In genomic region chr9:90830704-90831103, GRCm38 (mm10) we compare ENCODE assay signal across 28 mouse cellular contexts.
A peak's percentile ranks its signal among the peaks of the same experiment; 100 is the strongest.
DNase-seq lines count a peak whose midpoint lies in the region; ATAC-seq and TF ChIP-seq lines count a peak whose summit lies in the region.
"Had no signal": no experiment of that assay in that cellular context is flagged by ENCODE, and none has a peak within 500 bp of the region (broad histone marks: within the 10 kb centered on the region; RNA-seq: fewer than 3 reads in every experiment).

No protein-coding gene starts in this region.

- no peak overlapping the region for H3K4me3 ChIP-seq in limb, embryonic 13.5 days
- no peak overlapping the region for H3K4me3 ChIP-seq in limb, embryonic 10.5 days
- no peak overlapping the region for H3K4me3 ChIP-seq in C2C12 (ENCODE audit: insufficient read depth, poor library complexity, severe bottlenecking)
- no peak overlapping the region for H3K4me3 ChIP-seq in embryonic facial prominence, embryonic 14.5 days (ENCODE audit: low read depth, low read length)
- H3K4me3 ChIP-seq: embryonic facial prominence, embryonic 12.5 days; embryonic facial prominence, embryonic 15.5 days; erythroblast, embryonic 14.5 days; forebrain, embryonic 10.5 days; forebrain, embryonic 12.5 days had no signal

- no peak overlapping the region for H3K9ac ChIP-seq in limb, embryonic 13.5 days
- H3K9ac ChIP-seq in embryonic facial prominence, embryonic 14.5 days (ENCODE audit: low read depth, low read length): no peak overlapping the region
- H3K9ac ChIP-seq: embryonic facial prominence, embryonic 12.5 days; embryonic facial prominence, embryonic 15.5 days; forebrain, embryonic 12.5 days had no signal

- H3K4me2 ChIP-seq in limb, embryonic 13.5 days (replicated peaks): no peak overlapping the region
- H3K4me2 ChIP-seq in embryonic facial prominence, embryonic 14.5 days (ENCODE audit: low read depth, low read length): no peak overlapping the region
- H3K4me2 ChIP-seq: embryonic facial prominence, embryonic 12.5 days; embryonic facial prominence, embryonic 15.5 days; forebrain, embryonic 12.5 days had no signal

- H3K27me3 ChIP-seq in limb, embryonic 13.5 days: no peaks in the 10 kb centered on the region
- no peaks in the 10 kb centered on the region for H3K27me3 ChIP-seq in limb, embryonic 10.5 days (ENCODE audit: low read depth, poor library complexity, severe bottlenecking)
- no peaks in the 10 kb centered on the region for H3K27me3 ChIP-seq in C2C12 (ENCODE audit: control insufficient read depth, insufficient read depth, insufficient read length)
- H3K27me3 ChIP-seq in embryonic facial prominence, embryonic 14.5 days (replicated peaks; ENCODE audit: control insufficient read depth, insufficient read depth, low read length): no peaks in the 10 kb centered on the region
- H3K27me3 ChIP-seq: CH12.LX; embryonic facial prominence, embryonic 12.5 days; embryonic facial prominence, embryonic 15.5 days; forebrain, embryonic 12.5 days had no signal

- H3K9me3 ChIP-seq in limb, embryonic 13.5 days: no peaks in the 10 kb centered on the region
- H3K9me3 ChIP-seq in limb, embryonic 10.5 days (replicated peaks): no peaks in the 10 kb centered on the region
- H3K9me3 ChIP-seq in embryonic facial prominence, embryonic 14.5 days (ENCODE audit: control insufficient read depth, low read length): no peaks in the 10 kb centered on the region
- H3K9me3 ChIP-seq: embryonic facial prominence, embryonic 12.5 days; embryonic facial prominence, embryonic 15.5 days; forebrain, embryonic 10.5 days; forebrain, embryonic 12.5 days; G1E had no signal

- no peaks in the 10 kb centered on the region for H3K36me3 ChIP-seq in limb, embryonic 13.5 days
- no peaks in the 10 kb centered on the region for H3K36me3 ChIP-seq in limb, embryonic 10.5 days
- no peaks in the 10 kb centered on the region for H3K36me3 ChIP-seq in C2C12 (ENCODE audit: control insufficient read depth, insufficient read depth)
- no peaks in the 10 kb centered on the region for H3K36me3 ChIP-seq in embryonic facial prominence, embryonic 14.5 days (ENCODE audit: control insufficient read depth, insufficient read depth, low read length)
- H3K36me3 ChIP-seq: embryonic facial prominence, embryonic 12.5 days; embryonic facial prominence, embryonic 15.5 days; forebrain, embryonic 10.5 days; forebrain, embryonic 12.5 days; G1E had no signal

- H3ac ChIP-seq in C2C12 (ENCODE audit: control insufficient read depth, insufficient read length, low read depth): no peak overlapping the region

- no peak for TF ChIP-seq CTCF in C2C12 (IDR thresholded peaks at IDR 0.05; ENCODE audit: control insufficient read depth, insufficient read depth, insufficient read length)

- no peaks in the 10 kb centered on the region for H3K4me1 ChIP-seq in limb, embryonic 13.5 days
- H3K4me1 ChIP-seq in limb, embryonic 10.5 days: no peaks in the 10 kb centered on the region
- no peaks in the 10 kb centered on the region for H3K4me1 ChIP-seq in embryonic facial prominence, embryonic 14.5 days (ENCODE audit: control insufficient read depth, insufficient read depth, low read length)
- H3K4me1 ChIP-seq: embryonic facial prominence, embryonic 12.5 days; embryonic facial prominence, embryonic 15.5 days had no signal

- peak; percentile 54 for ATAC-seq in limb, embryonic 13.5 days (ENCODE audit: low FRiP score, low read depth)
- ATAC-seq in embryonic facial prominence, embryonic 14.5 days (ENCODE audit: low read depth): peak; percentile 76; the same call in 1 of the 2 replicates
- ATAC-seq: activated CD4-positive, CD25-positive, alpha-beta regulatory T cell, adult 4 months; CD4-positive, CD25-positive, alpha-beta regulatory T cell, adult 4 months; forebrain, embryonic 14.5 days; forebrain, embryonic 16.5 days; Patski had no signal

- no peaks in the 10 kb centered on the region for H3K79me2 ChIP-seq in C2C12 (ENCODE audit: control insufficient read depth, insufficient read depth)

- H3K27ac ChIP-seq in limb, embryonic 13.5 days: no peak overlapping the region
- H3K27ac ChIP-seq in limb, embryonic 10.5 days: no peak overlapping the region
- no peak overlapping the region for H3K27ac ChIP-seq in embryonic facial prominence, embryonic 14.5 days (replicated peaks; ENCODE audit: low read depth, low read length)
- H3K27ac ChIP-seq: embryonic facial prominence, embryonic 12.5 days; embryonic facial prominence, embryonic 15.5 days; forebrain, embryonic 10.5 days; forebrain, embryonic 12.5 days had no signal

- no peak for DNase-seq in limb, embryonic 10.5 days (ENCODE audit: low spot score)
- peak; percentile 55 for DNase-seq in embryonic facial prominence, embryonic 14.5 days (ENCODE audit: low spot score)
- peak; percentile 36 for DNase-seq in mesoderm, embryonic 11.5 days (ENCODE audit: low read depth, low spot score)
- no peak for DNase-seq in adipocyte (ENCODE audit: low spot score)
- no peak for DNase-seq in cerebellum, postnatal 25 days
- no peak for DNase-seq in urinary bladder, postnatal 25 days (ENCODE audit: low spot score)
- DNase-seq: adrenal gland, adult 2 months; adrenal gland, postnatal 10 days; adrenal gland, postnatal 25 days; cerebellum, adult 11 months; cerebellum, adult 18-20 months; cerebellum, adult 8-10 months; cerebellum, adult 9-11 months; cerebellum, postnatal 14 days had no signal

- 42% methylated on average over 4 of the region's 4 CpGs for WGBS in limb, embryonic 13.5 days
- WGBS in limb, embryonic 10.5 days: 82% methylated on average over 4 of the region's 4 CpGs
- 53% methylated on average over 4 of the region's 4 CpGs for WGBS in embryonic facial prominence, embryonic 14.5 days

- H3K79me3 ChIP-seq in C2C12 (ENCODE audit: low read depth): no peaks in the 10 kb centered on the region

TF ChIP-seq in C2C12, 6 proteins besides CTCF, POLR2A, EP300 and RAD21:
- TF ChIP-seq MYOD1 (IDR thresholded peaks at IDR 0.05; ENCODE audit: control insufficient read depth, insufficient read length, low read depth) (peak; percentile 98), MYOG (IDR thresholded peaks at IDR 0.05; ENCODE audit: control insufficient read depth, extremely low read depth, insufficient read length) (no peak)

Comparison
In these comparisons a context has a peak if more than half of its experiments do, and no peak if none do; other contexts are left out.
1. DNase-seq: peak in embryonic facial prominence, embryonic 14.5 days (single experiment) and mesoderm, embryonic 11.5 days (single experiment); none in limb, embryonic 10.5 days (single experiment), adipocyte (single experiment), cerebellum, postnatal 25 days (0 of 2) and urinary bladder, postnatal 25 days (single experiment).